Mouse (Mus musculus): Measurements from ENCODE around the gene Gng10. TPM values are rescaled to one million over a fixed set of nuclear protein-coding genes. Genes with fewer than 3 reads are reported as not detected.

The Gng10 gene
- polyA plus RNA-seq, 1 experiment from 2014 or later = 89.7 TPM

GRCm38 (mm10) chr4:59089391-59089790 is 54.5 kb downstream of the Gng10 start:
- Histone ChIP-seq H3K27me3 (ENCODE audit: control insufficient read depth, insufficient read depth, low read length) (no peaks in the 10 kb centered on the region), H3K4me1 (ENCODE audit: control insufficient read depth, insufficient read depth, low read length) (no peaks in the 10 kb centered on the region), H3K27ac (ENCODE audit: low read depth, low read length) (no peak overlapping the region), H3K4me3 (ENCODE audit: low read depth, low read length) (no peak overlapping the region), H3K36me3 (ENCODE audit: control insufficient read depth, insufficient read depth, low read length) (no peaks in the 10 kb centered on the region), H3K9me3 (ENCODE audit: control insufficient read depth, low read length) (no peaks in the 10 kb centered on the region), H3K4me2 (no peak overlapping the region), H3K9ac (ENCODE audit: low read length) (no peak overlapping the region)
- ATAC-seq (ENCODE audit: low FRiP score) (no peak), DNase-seq (ENCODE audit: low spot score, missing footprints) (no peak)
- WGBS = 62% methylated on average over 1 of the region's 1 CpGs

Other genes with a start within 250 kb of the Gng10 start
- gene Olfr267, start 247.4 kb upstream of the Gng10 start, polyA plus RNA-seq (2014; fragmentation: Nextera tagmentation; extraction: Ambion mirVana) = 0.11 TPM in 1 of 2 replicates, not detected in the other
- 38.7 and 42.3 TPM in 2 replicates for gene Ecpas, start 122.3 kb upstream of the Gng10 start, polyA plus RNA-seq (2014; fragmentation: Nextera tagmentation; extraction: Ambion mirVana)
- gene Zkscan16, start 91.5 kb upstream of the Gng10 start, polyA plus RNA-seq (2014; fragmentation: Nextera tagmentation; extraction: Ambion mirVana) = 0.95 and 1.0 TPM in 2 replicates
- 16.2 and 17.6 TPM in 2 replicates for gene Ptgr1, start 48.0 kb upstream of the Gng10 start, polyA plus RNA-seq (2014; fragmentation: Nextera tagmentation; extraction: Ambion mirVana)
- gene Dnajc25, start 40.0 kb upstream of the Gng10 start, polyA plus RNA-seq (2014; fragmentation: Nextera tagmentation; extraction: Ambion mirVana) = 5.3 and 5.5 TPM in 2 replicates
- 5.4 and 7.8 TPM in 2 replicates for gene Gm20503, start 31.9 kb upstream of the Gng10 start, polyA plus RNA-seq (2014; fragmentation: Nextera tagmentation; extraction: Ambion mirVana)
- gene AI481877, start 103.9 kb downstream of the Gng10 start, polyA plus RNA-seq (2014; fragmentation: Nextera tagmentation; extraction: Ambion mirVana) = not detected in 2 replicates
- gene Ugcg, start 154.2 kb downstream of the Gng10 start, polyA plus RNA-seq (2014; fragmentation: Nextera tagmentation; extraction: Ambion mirVana) = 12.8 and 12.9 TPM in 2 replicates